Mouse (Mus musculus): ENCODE measurements around the gene Mecom.

DNA sequence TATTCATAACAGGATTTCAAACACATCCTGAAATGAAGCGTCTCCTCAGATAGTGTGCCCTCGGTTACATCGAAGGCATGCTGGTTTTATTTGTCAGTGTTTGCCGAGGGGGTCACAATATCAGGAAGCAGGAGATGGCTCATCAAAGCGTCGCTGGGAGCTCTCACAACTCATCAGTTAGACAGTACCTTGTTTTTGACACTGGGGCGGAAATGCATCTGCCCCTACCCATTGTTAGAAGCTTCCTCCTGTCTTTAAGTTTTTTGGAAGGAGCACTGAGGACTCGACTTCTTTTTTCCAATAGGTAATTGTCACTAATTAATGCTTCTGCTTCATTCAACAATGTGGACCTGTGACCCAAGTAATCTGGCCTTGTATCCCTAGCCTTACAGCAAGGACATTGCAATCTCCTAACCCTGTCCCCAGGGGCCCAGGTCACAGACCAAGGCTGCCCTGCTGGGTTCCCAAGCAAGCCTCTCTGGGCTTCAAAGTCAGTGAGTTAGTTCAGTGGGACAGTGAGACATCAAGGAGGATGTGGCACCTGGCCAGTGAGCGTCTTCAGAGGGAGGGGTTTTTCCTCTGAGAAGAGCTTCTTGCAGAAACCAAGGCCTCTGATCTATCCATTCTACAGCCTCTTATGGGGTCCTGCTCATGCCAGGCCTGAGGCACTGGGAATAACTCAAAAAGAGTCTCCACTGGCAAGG lies 89.7 kb downstream of the Mecom start:
- TF ChIP-seq EP300 (IDR thresholded peaks at IDR 0.05), result peak; percentile 14; the same call in 1 of the 2 replicates
- no peak for TF ChIP-seq CTCF (IDR thresholded peaks at IDR 0.05)
